Mouse (Mus musculus): ENCODE results near the gene Zic5.
A peak's percentile ranks its signal among the peaks of the same experiment; 100 is the strongest.

The Zic5 gene

GRCm38 (mm10) chr14:122479461-122480109, 14.1 kb upstream of the Zic5 start:
- DNase-seq: no peak

GRCm38 (mm10) chr14:122478574-122479011, 13.1 kb upstream of the Zic5 start:
- no peak for DNase-seq

- no peak for DNase-seq
Observed at GRCm38 (mm10) chr14:122477971-122478573, 12.6 kb upstream of the Zic5 start.

DNA sequence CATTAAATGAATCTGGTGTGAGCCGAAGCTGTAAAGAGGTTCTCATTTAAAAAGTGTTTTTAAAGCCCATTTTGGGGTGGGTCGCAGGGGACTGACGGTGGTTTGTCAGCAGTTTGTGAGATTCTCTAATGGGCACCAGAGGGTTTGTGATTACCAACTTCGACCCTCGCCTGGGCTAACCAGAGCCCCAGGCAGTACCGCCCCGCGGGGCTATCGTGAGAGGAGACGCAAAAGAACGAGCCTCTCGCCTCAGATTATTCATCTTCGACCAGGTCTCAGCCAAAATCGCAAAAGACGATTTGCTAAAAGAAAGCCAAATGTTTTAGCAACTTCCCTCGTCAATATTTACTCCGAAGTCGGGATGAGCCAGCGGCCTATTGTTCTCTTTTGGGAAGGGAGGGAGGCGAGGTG, 11.8 kb upstream of the Zic5 start:
- DNase-seq: no peak

- DNase-seq: no peak
Observed at GRCm38 (mm10) chr14:122476822-122477215, 11.3 kb upstream of the Zic5 start.

DNA sequence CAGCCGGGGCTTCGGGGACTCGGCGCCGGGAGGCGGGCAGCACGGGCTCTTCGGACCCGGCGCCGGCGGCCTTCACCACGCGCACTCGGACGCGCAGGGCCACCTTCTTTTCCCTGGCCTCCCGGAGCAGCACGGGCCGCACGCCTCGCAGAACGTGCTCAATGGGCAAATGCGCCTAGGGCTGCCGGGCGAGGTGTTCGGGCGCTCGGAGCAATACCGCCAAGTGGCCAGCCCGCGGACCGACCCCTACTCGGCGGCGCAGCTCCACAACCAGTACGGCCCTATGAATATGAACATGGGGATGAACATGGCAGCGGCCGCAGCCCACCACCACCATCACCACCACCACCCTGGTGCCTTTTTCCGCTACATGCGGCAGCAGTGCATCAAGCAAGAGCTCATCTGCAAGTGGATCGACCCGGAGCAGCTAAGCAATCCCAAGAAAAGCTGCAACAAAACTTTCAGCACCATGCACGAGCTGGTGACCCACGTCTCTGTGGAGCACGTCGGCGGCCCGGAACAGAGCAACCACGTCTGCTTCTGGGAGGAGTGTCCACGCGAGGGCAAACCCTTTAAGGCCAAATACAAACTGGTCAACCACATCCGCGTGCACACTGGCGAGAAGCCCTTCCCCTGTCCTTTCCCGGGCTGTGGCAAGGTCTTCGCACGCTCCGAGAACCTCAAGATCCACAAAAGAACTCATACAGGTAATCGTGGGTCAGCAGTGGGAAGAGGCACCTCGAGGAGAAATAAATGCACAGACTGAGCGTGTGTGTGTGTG, 10.8 kb upstream of the Zic5 start:
- no peak for DNase-seq

- no peak for DNase-seq
Observed at GRCm38 (mm10) chr14:122475557-122476040, 10.1 kb upstream of the Zic5 start.

- DNase-seq: peak; percentile 95
Observed at GRCm38 (mm10) chr14:122474891-122475556, 9.5 kb upstream of the Zic5 start, which contains the start of gene Zic2. Zic2 (plus strand) TSS chr14:122475435.

DNA sequence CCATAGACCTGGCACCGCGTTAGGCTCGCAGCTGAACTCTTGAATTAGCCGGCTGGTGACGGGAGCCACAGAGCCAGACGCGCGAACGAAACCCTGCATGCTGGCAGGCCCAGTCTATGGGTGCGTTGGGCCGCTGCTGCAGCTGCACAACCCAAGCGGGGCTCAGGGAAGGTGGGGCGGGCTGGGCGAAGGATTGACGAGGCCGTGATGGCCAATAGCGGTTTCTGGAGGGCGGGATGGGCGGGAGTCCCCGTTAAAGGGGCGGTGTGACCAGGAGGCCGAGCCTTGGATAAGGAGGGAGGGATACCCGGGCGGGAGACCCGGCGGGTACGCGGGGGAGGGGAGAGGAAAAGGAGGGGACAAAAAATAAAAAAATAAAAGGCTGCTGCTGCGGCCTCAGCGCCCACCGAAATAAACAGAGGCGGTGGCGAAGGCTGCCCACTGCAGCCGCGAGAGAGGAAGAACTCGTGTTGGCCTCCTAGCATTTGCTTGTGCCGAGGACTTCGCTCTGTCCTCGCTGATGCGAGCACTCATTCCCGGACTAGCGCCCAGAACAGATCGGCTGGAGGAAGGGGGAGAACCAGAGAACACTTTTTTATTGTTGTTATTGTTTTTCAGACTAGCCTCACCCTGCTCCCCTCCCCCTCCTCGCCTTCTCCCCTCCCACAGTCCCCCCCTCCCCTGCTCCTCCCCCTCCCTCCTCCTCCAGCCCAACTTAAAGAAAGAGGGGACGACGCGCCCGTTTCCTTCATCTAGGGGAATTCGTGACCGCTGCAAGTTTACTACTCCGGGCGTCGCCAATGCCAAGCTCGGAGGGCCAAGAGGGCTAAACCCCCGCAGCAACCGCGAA, 8.8 kb upstream of the Zic5 start:
- DNase-seq: peak; percentile 83

- DNase-seq: no peak
Observed at GRCm38 (mm10) chr14:122473211-122473751, 7.8 kb upstream of the Zic5 start.

DNA sequence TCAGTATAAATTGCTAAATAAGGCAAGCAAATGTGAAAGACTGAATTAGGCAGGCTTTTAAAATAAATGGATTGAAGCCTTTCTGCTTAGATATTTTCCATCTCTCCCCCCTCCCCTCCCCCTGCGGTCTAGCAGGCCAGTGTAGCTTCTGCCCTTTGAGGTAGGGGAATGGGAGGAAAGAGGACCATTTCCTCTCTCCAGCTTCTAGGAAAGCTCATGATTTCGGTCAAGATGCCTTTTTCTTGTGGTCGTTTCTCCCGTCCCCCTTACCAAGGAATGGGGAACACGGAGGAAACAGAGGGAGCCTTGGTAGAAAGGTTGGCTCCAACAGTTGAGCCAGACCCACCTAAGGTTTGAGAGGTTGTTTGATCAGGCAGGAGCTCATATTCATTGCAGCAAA, 7.2 kb upstream of the Zic5 start:
- no peak for DNase-seq

GRCm38 (mm10) chr14:122472161-122472560, 6.7 kb upstream of the Zic5 start:
- DNase-seq: no peak

DNA sequence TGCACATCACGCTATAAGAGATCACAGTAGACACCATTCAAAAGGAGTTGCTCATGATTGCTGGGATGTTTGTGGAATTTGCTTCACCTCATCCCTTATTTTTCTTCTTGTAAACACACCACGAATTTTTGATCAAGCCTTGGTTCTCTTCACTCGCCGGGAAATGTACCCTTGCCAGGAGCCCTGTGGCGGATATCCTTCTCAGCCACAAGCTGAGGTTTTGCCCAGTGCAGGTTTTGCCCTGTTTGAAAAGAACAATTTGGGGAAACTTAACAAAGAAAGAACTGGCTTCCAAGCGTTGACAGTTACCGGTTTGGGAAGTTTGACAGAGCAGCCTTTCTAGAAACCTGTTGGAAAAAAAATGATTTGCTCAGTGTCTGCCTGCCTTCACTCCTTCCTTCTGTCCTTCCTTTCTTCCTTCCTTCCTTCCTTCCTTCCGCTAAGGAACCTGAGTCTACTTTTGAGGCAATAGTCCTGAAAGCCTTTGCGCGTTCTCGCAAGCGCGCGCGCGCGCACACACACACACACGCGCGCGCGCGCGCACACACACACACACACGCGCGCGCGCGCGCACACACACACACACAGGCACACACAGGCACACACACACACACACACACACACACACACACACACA, 6.1 kb upstream of the Zic5 start:
- DNase-seq: no peak

GRCm38 (mm10) chr14:122468971-122469755, 3.7 kb upstream of the Zic5 start:
- DNase-seq: peak; percentile 46

DNA sequence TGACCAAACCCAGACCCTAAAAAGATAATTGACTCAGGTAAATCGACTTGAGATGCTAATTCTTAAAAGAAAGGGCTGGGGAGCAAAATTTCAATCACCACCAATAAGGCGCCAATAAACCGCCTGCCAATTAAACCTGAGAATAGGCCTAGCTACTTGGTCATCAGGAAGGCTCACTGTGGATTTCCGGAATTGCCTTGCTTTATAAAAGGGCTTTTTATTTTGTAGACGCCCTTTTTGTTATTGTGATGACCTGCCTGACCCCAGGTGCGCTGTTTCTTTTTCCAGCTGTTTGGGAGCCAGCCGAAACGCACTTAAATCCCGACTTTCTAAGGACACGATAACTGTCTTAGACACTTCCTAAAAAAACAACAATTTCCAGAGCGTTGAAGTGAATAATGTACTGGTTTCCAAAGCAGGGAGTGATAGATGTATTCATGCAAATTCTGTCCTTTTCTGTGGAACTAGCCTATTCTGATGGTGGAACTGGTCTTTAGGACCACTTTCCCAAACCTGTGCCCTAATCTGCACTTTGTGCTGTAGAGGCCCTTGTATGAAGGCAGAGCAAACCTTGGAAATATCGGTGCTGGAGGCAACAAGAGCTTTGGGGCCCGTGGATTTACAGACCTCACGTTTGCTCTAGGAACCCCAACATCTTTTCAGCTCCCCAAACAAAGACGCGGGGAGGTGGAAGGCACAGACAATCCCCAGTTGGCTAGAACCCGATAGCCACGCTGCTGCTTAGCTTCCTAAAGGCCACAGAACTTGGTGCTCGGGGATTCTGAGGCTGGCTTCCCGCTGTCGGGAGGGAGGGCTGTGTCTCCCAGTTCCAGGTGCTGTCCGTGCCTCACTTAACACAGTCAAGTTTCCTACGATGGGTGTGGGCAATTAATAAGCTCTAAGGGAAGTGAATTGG, 2.7 kb upstream of the Zic5 start:
- DNase-seq: peak; percentile 45

- no peak for DNase-seq
Observed at GRCm38 (mm10) chr14:122466756-122467362, 1.4 kb upstream of the Zic5 start.

GRCm38 (mm10) chr14:122465931-122466490, 534 bp upstream of the Zic5 start:
- DNase-seq: no peak

DNA sequence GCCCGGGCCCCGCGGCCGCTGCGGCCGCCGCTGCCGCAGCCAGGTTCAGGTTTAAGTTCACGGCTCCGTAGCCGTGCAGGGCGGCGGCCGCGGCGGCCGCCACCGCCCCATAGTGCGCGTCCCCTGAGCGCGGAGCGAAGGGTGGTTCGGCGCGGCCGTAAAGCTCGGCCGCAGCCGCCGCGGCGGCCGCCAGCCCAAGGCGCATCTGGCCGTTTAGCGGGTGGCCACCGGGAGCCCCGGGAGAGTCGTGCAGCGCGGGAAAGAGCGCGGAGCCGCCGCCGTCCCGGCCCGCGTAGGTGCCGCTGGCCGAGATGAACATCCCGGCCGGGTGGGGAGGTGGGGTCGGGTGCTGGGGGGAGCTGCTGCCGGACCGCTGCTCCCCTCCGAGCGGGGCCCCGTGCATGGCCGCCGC, 1.1 kb downstream of the Zic5 start:
- DNase-seq: no peak
